In the genomic region with DNA sequence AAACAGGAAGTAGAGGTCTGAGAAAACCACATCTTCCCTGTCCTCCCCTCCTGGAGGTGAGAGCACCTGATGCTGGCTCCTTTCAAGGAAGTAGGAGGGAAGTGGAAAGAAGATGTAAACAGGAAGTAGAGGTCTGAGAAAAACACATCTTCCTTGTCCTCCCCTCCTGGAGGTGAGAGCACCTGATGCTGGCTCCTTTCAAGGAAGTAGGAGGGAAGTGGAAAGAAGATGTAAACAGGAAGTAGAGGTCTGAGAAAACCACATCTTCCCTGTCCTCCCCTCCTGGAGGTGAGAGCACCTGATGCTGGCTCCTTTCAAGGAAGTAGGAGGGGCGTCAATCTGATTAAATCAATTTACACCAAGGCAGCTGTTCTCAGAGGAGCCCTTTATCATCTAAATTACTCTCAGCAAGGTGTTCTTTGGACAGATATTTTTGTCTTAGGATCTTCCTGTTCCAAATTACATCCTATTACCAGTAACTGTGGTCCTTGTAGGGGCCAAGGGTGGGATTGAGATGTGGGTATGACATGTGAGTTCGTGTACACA, we compare ENCODE assay signal across 14 mouse cellular contexts. TPM values are rescaled to one million over a fixed set of nuclear protein-coding genes. Genes with fewer than 3 reads are reported as not detected.
DNase-seq lines count a peak whose midpoint lies in the region; ATAC-seq and TF ChIP-seq lines count a peak whose summit lies in the region.
"Not testable (repeated sequence)": the region's sequence is repeated elsewhere in the genome, so short reads cannot be mapped to it uniquely, and the experiment has no call there.
"Had no signal": no experiment of that assay in that cellular context is flagged by ENCODE, and none has a peak within 500 bp of the region (broad histone marks: within the 10 kb centered on the region; RNA-seq: fewer than 3 reads in every experiment).

No protein-coding gene starts in this region.

- 33% methylated on average over 2 of the region's 2 CpGs for WGBS in thymus, adult 2 months

- not testable (repeated sequence) for TF ChIP-seq CTCF in thymus, adult 2 months (IDR thresholded peaks at IDR 0.05; ENCODE audit: borderline replicate concordance, control insufficient read depth, extremely low read depth, insufficient read depth, low read length, poor library complexity)

- H3K27me3 ChIP-seq in thymus, adult 2 months (ENCODE audit: control insufficient read depth, insufficient read depth, low read length), result not testable (repeated sequence)

- H3K4me3 ChIP-seq in thymus, adult 2 months (ENCODE audit: control insufficient read depth, insufficient read depth, low read length), result not testable (repeated sequence)

- H3K4me1 ChIP-seq in thymus, adult 2 months (replicated peaks; ENCODE audit: control insufficient read depth, insufficient read depth, low read length), result peaks cover 38% of the 10 kb centered on the region

- peak; percentile 34 for DNase-seq in CD4-positive helper T cell, adult 2 months (ENCODE audit: low read depth, low spot score)
- DNase-seq in T-cell, adult 2 months (ENCODE audit: low spot score), result peak; percentile 69
- DNase-seq in naive thymus-derived CD4-positive, alpha-beta T cell, adult 2 months (ENCODE audit: low read depth), result peak; percentile 61
- not testable (repeated sequence) for DNase-seq in thymus, adult 2 months

- H3K27ac ChIP-seq in thymus, adult 2 months (ENCODE audit: control insufficient read depth, insufficient read depth, low read length), result peak overlapping the region; percentile 50

- H3K36me3 ChIP-seq in thymus, adult 2 months (ENCODE audit: control insufficient read depth, insufficient read depth, low read length), result not testable (repeated sequence)

- peak; percentile 46; the same call in 1 of the 2 replicates for ATAC-seq in granulocyte monocyte progenitor cell, adult 5-6 weeks (replicated peaks; ENCODE audit: poor library complexity, severe bottlenecking)
- ATAC-seq in megakaryocyte, adult 5-6 weeks (ENCODE audit: poor library complexity, severe bottlenecking), result peak; percentile 56

- not testable (repeated sequence) for TF ChIP-seq POLR2A in thymus, adult 2 months (IDR thresholded peaks at IDR 0.05; ENCODE audit: control insufficient read depth, extremely low read depth, insufficient read depth, low read length, poor library complexity)

RNA-seq across cellular contexts. Expression of gene Slc12a7, which starts 7.6 kb away (rescaled TPM):
- total RNA-seq in granulocyte monocyte progenitor cell, adult 5-6 weeks (2014; fragmentation: Nextera tagmentation), result 3.6 and 8.3 TPM in 2 replicates
- total RNA-seq in granulocyte monocyte progenitor cell, adult 5-6 weeks (2017), result 3.0 and 3.7 TPM in 2 replicates
- 3.6 and 8.3 TPM in 2 replicates for total RNA-seq in megakaryocyte, adult 5-6 weeks (2015)
- 2.6 and 4.3 TPM in 2 replicates for total RNA-seq in megakaryocyte, adult 5-6 weeks (2017)
- 144 and 156 TPM in 2 replicates for polyA plus RNA-seq in thymus, adult 2 months (2012; rRNA removed)

RNA-seq across cellular contexts. Expression of gene Slc6a19, which starts 35.8 kb away (rescaled TPM):
- not detected in 2 replicates for total RNA-seq in granulocyte monocyte progenitor cell, adult 5-6 weeks (2014; fragmentation: Nextera tagmentation)
- not detected in 2 replicates for total RNA-seq in granulocyte monocyte progenitor cell, adult 5-6 weeks (2017)
- total RNA-seq in megakaryocyte, adult 5-6 weeks (2015), result 0.34 TPM in 1 of 2 replicates, not detected in the other
- total RNA-seq in megakaryocyte, adult 5-6 weeks (2017), result 0.04 TPM in 1 of 2 replicates, not detected in the other
- 18.6 and 40.6 TPM in 2 replicates for polyA plus RNA-seq in thymus, adult 2 months (2012; rRNA removed)
- total RNA-seq: gastrocnemius, adult 2 months; heart, postnatal 36 days; MEL had no signal
- polyA plus RNA-seq: C2C12; forebrain, embryonic 11.5 days; heart, embryonic 12.5 days; heart, embryonic 15.5 days; hindbrain, embryonic 11.5 days had no signal
